Mouse (Mus musculus): Measurements from ENCODE around the gene Trpm2. TPM values are rescaled to one million over a fixed set of nuclear protein-coding genes. Genes with fewer than 3 reads are reported as not detected.
"Not testable (repeated sequence)": the region's sequence is repeated elsewhere in the genome, so short reads cannot be mapped to it uniquely, and the experiment has no call there.

The Trpm2 gene
- total and polyA plus RNA-seq, 2 experiments from 2014 or later, result 5.6 to 12.5 TPM

DNA sequence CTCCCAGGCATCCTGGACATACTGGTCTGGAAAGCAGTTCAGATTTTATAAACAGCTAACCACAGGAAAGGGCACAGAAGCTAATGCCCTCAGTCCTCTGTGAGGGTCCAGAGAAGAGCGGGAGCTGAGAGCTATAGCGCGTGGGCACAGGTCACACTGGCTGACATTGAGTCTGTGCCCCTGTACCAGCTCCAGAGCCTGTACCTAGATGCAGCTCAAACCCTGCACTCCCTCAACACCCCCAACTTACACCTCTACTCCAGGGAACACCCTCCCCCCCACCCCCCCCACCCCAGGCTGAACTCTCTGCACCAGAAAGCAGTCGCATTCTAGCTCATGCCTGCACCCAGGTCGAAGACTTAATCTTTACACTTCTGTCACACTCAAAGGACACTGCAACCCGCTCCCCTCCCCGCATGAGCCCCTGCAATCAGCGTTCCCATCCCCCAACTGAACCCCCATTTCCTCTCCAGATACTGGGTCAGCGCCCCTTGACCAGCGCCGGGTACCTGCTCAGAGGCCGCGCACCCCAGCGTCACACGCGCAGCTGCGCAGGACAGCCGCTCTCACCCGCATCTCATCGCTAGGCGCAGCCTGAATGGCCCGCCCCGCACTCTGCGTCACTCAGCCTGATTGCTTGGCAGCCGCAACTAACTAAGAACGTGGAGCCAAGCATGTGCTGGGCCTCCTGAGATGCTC, 940 bp downstream of the Trpm2 start:
- 5% methylated on average over 25 of the region's 26 CpGs for WGBS
- Histone ChIP-seq H3K4me2 (ENCODE audit: low read depth, low read length, poor library complexity, severe bottlenecking) (peak overlapping the region; percentile 78), H3K9me3 (ENCODE audit: low read length) (no peaks in the 10 kb centered on the region), H3K4me1 (ENCODE audit: insufficient read depth, low read length) (no peaks in the 10 kb centered on the region), H3K36me3 (ENCODE audit: insufficient read depth, low read length) (0 out of 2 replicates have a peak, but pooled peaks cover 4% of the 10 kb centered on the region), H3K4me3 (ENCODE audit: low read depth, low read length) (peak overlapping the region; percentile 42), H3K27ac (ENCODE audit: low read depth, low read length) (no peak overlapping the region), H3K9ac (replicated peaks; ENCODE audit: low read length, poor library complexity, severe bottlenecking) (peak overlapping the region; percentile 37), H3K27me3 (ENCODE audit: insufficient read depth, low read length) (peaks cover 3% of the 10 kb centered on the region; the same call in 1 of the 2 replicates)
- TF ChIP-seq CTCF (IDR thresholded peaks at IDR 0.05), result no peak
- ATAC-seq (ENCODE audit: low FRiP score), result peak; percentile 74
- DNase-seq (ENCODE audit: low spot score), result peak; percentile 74

- Histone ChIP-seq H3K4me3 (ENCODE audit: low read depth, low read length) (no peak overlapping the region), H3K9me3 (ENCODE audit: low read length) (no peaks in the 10 kb centered on the region), H3K9ac (replicated peaks; ENCODE audit: low read length, poor library complexity, severe bottlenecking) (no peak overlapping the region), H3K27ac (ENCODE audit: low read depth, low read length) (no peak overlapping the region), H3K4me1 (ENCODE audit: insufficient read depth, low read length) (no peaks in the 10 kb centered on the region), H3K4me2 (ENCODE audit: low read depth, low read length, poor library complexity, severe bottlenecking) (no peak overlapping the region), H3K36me3 (ENCODE audit: insufficient read depth, low read length) (0 out of 2 replicates have a peak, but pooled peaks cover 4% of the 10 kb centered on the region), H3K27me3 (ENCODE audit: insufficient read depth, low read length) (peaks cover 3% of the 10 kb centered on the region; the same call in 1 of the 2 replicates)
- ATAC-seq (ENCODE audit: low FRiP score) (no peak), DNase-seq (ENCODE audit: low spot score) (no peak)
- whole genome bisulfite sequencing, result 74% methylated on average over 6 of the region's 6 CpGs
- no peak for TF ChIP-seq CTCF (IDR thresholded peaks at IDR 0.05)
Measured at GRCm38 (mm10) chr10:77963971-77964370, 6.4 kb downstream of the Trpm2 start.

GRCm38 (mm10) chr10:77962725-77963124, 7.6 kb downstream of the Trpm2 start:
- Histone ChIP-seq H3K4me3 (ENCODE audit: low read depth, low read length) (no peak overlapping the region), H3K36me3 (ENCODE audit: insufficient read depth, low read length) (0 out of 2 replicates have a peak, but pooled peaks cover 4% of the 10 kb centered on the region), H3K9me3 (ENCODE audit: low read length) (no peaks in the 10 kb centered on the region), H3K4me2 (ENCODE audit: low read depth, low read length, poor library complexity, severe bottlenecking) (no peak overlapping the region), H3K27ac (ENCODE audit: low read depth, low read length) (no peak overlapping the region), H3K27me3 (ENCODE audit: insufficient read depth, low read length) (no peaks in the 10 kb centered on the region), H3K4me1 (ENCODE audit: insufficient read depth, low read length) (no peaks in the 10 kb centered on the region), H3K9ac (replicated peaks; ENCODE audit: low read length, poor library complexity, severe bottlenecking) (no peak overlapping the region)
- DNase-seq (ENCODE audit: low spot score), result no peak
- ATAC-seq (ENCODE audit: low FRiP score), result no peak
- TF ChIP-seq CTCF (IDR thresholded peaks at IDR 0.05), result no peak
- WGBS, result 89% methylated on average over 2 of the region's 2 CpGs

GRCm38 (mm10) chr10:77950468-77950867, 19.9 kb downstream of the Trpm2 start:
- not testable (repeated sequence) for H3K4me2 ChIP-seq (ENCODE audit: low read depth, low read length, poor library complexity, severe bottlenecking); H3K4me3 ChIP-seq (ENCODE audit: low read depth, low read length); H3K4me1 ChIP-seq (ENCODE audit: insufficient read depth, low read length); H3K27ac ChIP-seq (ENCODE audit: low read depth, low read length); DNase-seq (ENCODE audit: low spot score); ATAC-seq (ENCODE audit: low FRiP score); H3K9ac ChIP-seq (replicated peaks; ENCODE audit: low read length, poor library complexity, severe bottlenecking); H3K9me3 ChIP-seq (ENCODE audit: low read length); H3K36me3 ChIP-seq (ENCODE audit: insufficient read depth, low read length); H3K27me3 ChIP-seq (ENCODE audit: insufficient read depth, low read length)
- WGBS, result 91% methylated on average over 8 of the region's 12 CpGs

GRCm38 (mm10) chr10:77939685-77940084, 30.7 kb downstream of the Trpm2 start:
- Histone ChIP-seq H3K27ac (ENCODE audit: low read depth, low read length) (no peak overlapping the region), H3K4me1 (ENCODE audit: insufficient read depth, low read length) (no peaks in the 10 kb centered on the region), H3K27me3 (ENCODE audit: insufficient read depth, low read length) (no peaks in the 10 kb centered on the region), H3K9me3 (ENCODE audit: low read length) (no peaks in the 10 kb centered on the region), H3K4me2 (ENCODE audit: low read depth, low read length, poor library complexity, severe bottlenecking) (no peak overlapping the region), H3K4me3 (ENCODE audit: low read depth, low read length) (no peak overlapping the region), H3K9ac (replicated peaks; ENCODE audit: low read length, poor library complexity, severe bottlenecking) (no peak overlapping the region), H3K36me3 (ENCODE audit: insufficient read depth, low read length) (0 out of 2 replicates have a peak, but pooled peaks cover 5% of the 10 kb centered on the region)
- ATAC-seq (ENCODE audit: low FRiP score), result no peak
- DNase-seq (ENCODE audit: low spot score), result no peak
- no peak for TF ChIP-seq CTCF (IDR thresholded peaks at IDR 0.05)
- WGBS, result 77% methylated on average over 2 of the region's 2 CpGs

- no peaks in the 10 kb centered on the region for H3K27me3 ChIP-seq (ENCODE audit: insufficient read depth, low read length)
- TF ChIP-seq CTCF (IDR thresholded peaks at IDR 0.05), result no peak
- no peak overlapping the region for H3K4me2 ChIP-seq (ENCODE audit: low read depth, low read length, poor library complexity, severe bottlenecking)
- no peaks in the 10 kb centered on the region for H3K36me3 ChIP-seq (ENCODE audit: insufficient read depth, low read length)
- WGBS, result 90% methylated on average over 10 of the region's 10 CpGs
- no peak overlapping the region for H3K9ac ChIP-seq (replicated peaks; ENCODE audit: low read length, poor library complexity, severe bottlenecking)
- no peak overlapping the region for H3K27ac ChIP-seq (ENCODE audit: low read depth, low read length)
- no peaks in the 10 kb centered on the region for H3K9me3 ChIP-seq (ENCODE audit: low read length)
- H3K4me3 ChIP-seq (ENCODE audit: low read depth, low read length), result no peak overlapping the region
- no peak for ATAC-seq (ENCODE audit: low FRiP score)
- H3K4me1 ChIP-seq (ENCODE audit: insufficient read depth, low read length), result no peaks in the 10 kb centered on the region
- DNase-seq (ENCODE audit: low spot score), result no peak
Measured at GRCm38 (mm10) chr10:77927375-77927774, 43.0 kb downstream of the Trpm2 start.

Data from midbrain, postnatal 0 days (tissue).